Mouse (Mus musculus) G1E (cell line): ENCODE measurements around the gene Tiam2.

Experiments used
- CTCF ChIP-seq: IDR thresholded peaks from 2 replicates; pipeline ENCODE4 v1.5.1; 2012; ENCODE audit warnings: low read depth, low read length, inconsistent platforms, mixed read lengths
- GATA1 ChIP-seq: IDR thresholded peaks from 2 replicates; pipeline ENCODE4 v1.6.1; 2012; ENCODE audit warnings: borderline replicate concordance, low read length, inconsistent platforms, mixed read lengths
- POLR2AphosphoS5 ChIP-seq: IDR thresholded peaks from 2 replicates; pipeline ENCODE4 v1.6.1; 2012; ENCODE audit warnings: low read depth, low read length, inconsistent platforms; ENCODE audit not compliant: insufficient replicate concordance

DNA sequence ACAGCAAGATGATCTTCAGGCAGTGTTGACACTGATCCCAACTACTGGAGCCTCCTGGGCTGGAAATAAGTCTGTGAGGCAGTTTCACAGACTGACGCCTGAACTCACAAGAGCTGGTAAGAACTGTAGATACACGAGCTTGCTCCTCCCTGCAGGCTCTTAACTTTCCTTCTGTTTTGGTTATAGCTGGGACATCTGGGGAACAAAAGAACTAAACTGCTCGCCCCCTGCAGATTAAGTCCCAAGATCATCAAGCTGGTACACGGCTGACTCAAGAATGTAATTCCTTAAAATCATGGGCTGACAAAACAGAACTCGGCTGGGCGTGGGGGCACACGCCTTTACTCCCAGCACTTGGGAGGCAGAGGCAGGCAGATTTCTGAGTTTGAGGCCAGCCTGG, 204.2 kb downstream of the Tiam2 start:
- no peak for TF ChIP-seq POLR2AphosphoS5
- TF ChIP-seq CTCF, result no peak
- no peak for TF ChIP-seq GATA1
